Mouse (Mus musculus): ENCODE measurements at regions not wholly inside any gene's neighbourhood (a gene's known extent, or its start where the extent isn't known, plus 50 kb on each side); places are given as distances from the start of the nearest gene placed in this dataset.

- TF ChIP-seq POLR2A (IDR thresholded peaks at IDR 0.05; ENCODE audit: low read depth, low read length) (no peak), CTCF (conservative IDR thresholded peaks at IDR 0.05; ENCODE audit: insufficient read depth, insufficient read length, low read depth, low read length) (no peak)
These were observed 127.8 kb downstream of the 1190002N15Rik start for GRCm38 (mm10) chr9:94410042-94410441.

Data from kidney, adult 2 months (tissue).